Mouse (Mus musculus) bone marrow macrophage, adult 2 months (primary cell): ENCODE measurements at regions not wholly inside any gene's neighbourhood (a gene's known extent, or its start where the extent isn't known, plus 50 kb on each side); places are given as distances from the start of the nearest gene placed in this dataset.
"Not testable (repeated sequence)": the region's sequence is repeated elsewhere in the genome, so short reads cannot be mapped to it uniquely, and the experiment has no call there.

ENCODE experiments used
- H3K27ac ChIP-seq: 2 replicates; pipeline ENCODE4 v1.5.1; 2012; ENCODE audit warnings: low read depth, low read length; ENCODE audit not compliant: insufficient read depth
- H3K4me1 ChIP-seq: 2 replicates; pipeline ENCODE4 v1.6.1; 2012; ENCODE audit warnings: low read length; ENCODE audit not compliant: control insufficient read depth, insufficient read depth
- H3K4me3 ChIP-seq: 2 replicates; pipeline ENCODE4 v1.5.1; 2012; ENCODE audit warnings: mild to moderate bottlenecking, low read length, moderate library complexity; ENCODE audit not compliant: insufficient read depth
- CTCF ChIP-seq: IDR thresholded peaks from 2 replicates; pipeline ENCODE4 v1.5.1; 2012; ENCODE audit warnings: low read depth, mild to moderate bottlenecking, low read length, moderate library complexity
- POLR2A ChIP-seq: IDR thresholded peaks from 2 replicates; pipeline ENCODE4 v1.6.1; 2012; ENCODE audit warnings: mild to moderate bottlenecking, low read depth, low read length, borderline replicate concordance

- peaks cover 16% of the 10 kb centered on the region for H3K4me1 ChIP-seq
- TF ChIP-seq POLR2A = no peak
- TF ChIP-seq CTCF = no peak
- H3K27ac ChIP-seq = no peak overlapping the region
- no peak overlapping the region for H3K4me3 ChIP-seq
These were observed 69.8 kb upstream of the Cpsf6 start for GRCm38 (mm10) chr10:117449416-117450239.

DNA sequence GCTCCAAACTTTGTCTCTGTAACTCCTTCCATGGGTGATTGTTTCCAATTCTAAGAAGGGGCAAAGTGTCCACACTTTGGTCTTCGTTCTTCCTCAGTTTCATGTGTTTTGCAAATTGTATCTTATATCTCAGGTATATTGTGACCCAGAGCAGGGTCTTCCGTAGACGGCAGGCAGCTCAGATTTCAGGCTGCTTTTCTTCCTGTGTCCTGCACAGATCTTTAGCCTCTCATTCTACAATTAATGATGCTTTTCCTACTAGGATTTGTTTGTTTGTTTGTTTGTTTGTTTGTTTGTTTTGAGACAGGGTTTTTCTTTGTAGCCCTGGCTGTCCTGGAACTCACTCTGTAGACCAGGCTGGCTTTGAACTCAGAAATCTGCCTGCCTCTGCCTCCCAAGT is 69.0 kb upstream of the Cpsf6 start:
- peaks cover 16% of the 10 kb centered on the region for H3K4me1 ChIP-seq
- H3K4me3 ChIP-seq, H3K27ac ChIP-seq: not testable (repeated sequence)

- Histone ChIP-seq H3K27ac (no peak overlapping the region), H3K4me3 (no peak overlapping the region), H3K4me1 (peaks cover 16% of the 10 kb centered on the region)
- TF ChIP-seq CTCF (no peak), POLR2A (no peak)
These were observed 67.8 kb upstream of the Cpsf6 start for GRCm38 (mm10) chr10:117447626-117448025.

DNA sequence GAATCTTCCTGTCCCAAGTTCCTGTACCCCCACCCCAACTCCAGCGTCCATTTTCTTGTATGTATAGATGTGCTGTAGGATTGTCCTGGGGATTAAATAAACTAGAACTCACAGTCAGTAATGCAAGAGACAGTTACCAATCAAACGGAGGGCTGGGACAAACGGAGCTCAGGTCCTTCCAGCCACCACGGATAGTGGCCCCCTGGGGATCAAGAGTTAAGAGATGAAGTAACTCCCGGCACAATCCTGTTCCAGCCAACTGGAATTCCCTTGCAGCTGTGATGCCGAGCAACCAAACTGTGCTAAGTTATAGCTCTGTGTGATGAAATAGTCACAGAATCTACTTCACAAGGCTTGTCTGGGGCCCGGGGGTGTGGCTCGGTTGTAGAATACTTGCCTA is 67.4 kb upstream of the Cpsf6 start:
- peaks cover 12% of the 10 kb centered on the region for H3K4me1 ChIP-seq
- no peak overlapping the region for H3K27ac ChIP-seq
- no peak for TF ChIP-seq CTCF
- TF ChIP-seq POLR2A = no peak
- H3K4me3 ChIP-seq = no peak overlapping the region

- H3K4me3 ChIP-seq = no peak overlapping the region
- no peak overlapping the region for H3K27ac ChIP-seq
- TF ChIP-seq CTCF (no peak), POLR2A (no peak)
- H3K4me1 ChIP-seq = peaks cover 9% of the 10 kb centered on the region
These were observed 67.0 kb upstream of the Cpsf6 start for GRCm38 (mm10) chr10:117446776-117447175.

GRCm38 (mm10) chr10:117445801-117446490 is 66.1 kb upstream of the Cpsf6 start:
- TF ChIP-seq CTCF (no peak), POLR2A (no peak)
- H3K4me1 ChIP-seq = peaks cover 8% of the 10 kb centered on the region
- H3K27ac ChIP-seq = no peak overlapping the region
- no peak overlapping the region for H3K4me3 ChIP-seq

DNA sequence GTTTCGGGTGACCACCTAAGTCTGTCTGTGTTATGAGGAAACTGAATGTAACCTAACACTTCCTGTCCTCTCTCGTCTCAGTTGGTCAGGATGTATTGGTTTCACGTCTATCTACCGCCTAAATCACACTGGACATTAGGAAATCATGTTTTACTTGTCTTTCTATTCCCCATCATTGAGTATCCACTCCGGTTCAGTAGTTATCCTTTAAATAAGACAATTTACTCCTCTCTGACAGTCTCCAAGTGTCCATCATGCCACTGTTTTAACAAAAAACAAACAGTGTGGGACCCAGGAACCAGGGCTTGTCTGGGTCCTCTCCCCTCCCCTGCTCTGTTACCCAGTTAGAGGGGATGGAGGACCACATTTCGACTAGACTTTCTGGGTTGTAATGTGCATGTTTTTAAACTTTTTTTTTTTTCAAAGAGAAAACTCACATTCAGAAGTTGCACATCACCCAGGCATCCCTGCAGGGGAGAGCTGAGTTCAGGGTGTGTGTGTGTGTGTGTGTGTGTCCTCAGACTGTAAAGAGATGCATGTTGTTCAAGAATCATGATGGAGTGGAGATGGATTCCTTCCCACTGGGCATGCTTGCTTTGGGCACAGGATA is 65.5 kb upstream of the Cpsf6 start:
- Histone ChIP-seq H3K4me3 (no peak overlapping the region), H3K4me1 (peaks cover 8% of the 10 kb centered on the region), H3K27ac (no peak overlapping the region)
- TF ChIP-seq CTCF (no peak), POLR2A (no peak)

- TF ChIP-seq POLR2A (no peak), CTCF (no peak)
- H3K4me3 ChIP-seq = no peak overlapping the region
- H3K4me1 ChIP-seq = 0 out of 2 replicates have a peak, but pooled peaks cover 3% of the 10 kb centered on the region
- H3K27ac ChIP-seq = no peak overlapping the region
These were observed 64.9 kb upstream of the Cpsf6 start for GRCm38 (mm10) chr10:117444761-117445160.

GRCm38 (mm10) chr10:117443426-117444350 is 63.9 kb upstream of the Cpsf6 start:
- no peak for TF ChIP-seq POLR2A
- no peak for TF ChIP-seq CTCF
- Histone ChIP-seq H3K27ac (no peak overlapping the region), H3K4me3 (no peak overlapping the region), H3K4me1 (no peaks in the 10 kb centered on the region)
